Mouse (Mus musculus) lung, embryonic 14.5 days (tissue): ENCODE results near the gene Wwox. TPM values are rescaled to one million over a fixed set of nuclear protein-coding genes. Genes with fewer than 3 reads are reported as not detected.
"Not testable (repeated sequence)": the region's sequence is repeated elsewhere in the genome, so short reads cannot be mapped to it uniquely, and the experiment has no call there.

Experiments used
- ATAC-seq: fragments of 200-750 bp; cut with Nextera tagmentation; 2 replicates; pipeline ENCODE4 v1.8.0; 2017; ENCODE audit warnings: mild to moderate bottlenecking, moderate TSS enrichment, moderate library complexity; ENCODE audit not compliant: insufficient read depth
- DNase-seq: peaks from one replicate; pipeline ENCODE4 v3.0.0-alpha.2; 2015
- H3K27ac ChIP-seq: fragments of 300-500 bp; sonication (generic); 2 replicates; pipeline ENCODE4 v1.5.1; 2014; ENCODE audit warnings: low read depth, mild to moderate bottlenecking, moderate library complexity
- H3K27me3 ChIP-seq: fragments of 300-500 bp; sonication (generic); 2 replicates; pipeline ENCODE4 v1.6.1; 2014; ENCODE audit warnings: low read length, control low read depth; ENCODE audit not compliant: insufficient read depth
- H3K36me3 ChIP-seq: fragments of 300-500 bp; sonication (generic); 2 replicates; pipeline ENCODE4 v1.6.1; 2014; ENCODE audit warnings: control low read depth; ENCODE audit not compliant: insufficient read depth
- H3K4me1 ChIP-seq: fragments of 300-500 bp; sonication (generic); 2 replicates; pipeline ENCODE4 v1.6.1; 2014; ENCODE audit warnings: antibody characterized with exemption, control low read depth; ENCODE audit not compliant: insufficient read depth
- H3K4me2 ChIP-seq: fragments of 300-500 bp; sonication (generic); 2 replicates; pipeline ENCODE4 v1.6.1; 2014; ENCODE audit warnings: mild to moderate bottlenecking
- H3K4me3 ChIP-seq: fragments of 300-500 bp; sonication (generic); 2 replicates; pipeline ENCODE4 v1.5.1; 2014; ENCODE audit warnings: low read depth, low read length
- H3K9ac ChIP-seq: fragments of 300-500 bp; sonication (generic); 2 replicates; pipeline ENCODE4 v1.6.1; 2014
- H3K9me3 ChIP-seq: fragments of 300-500 bp; sonication (generic); 2 replicates; pipeline ENCODE4 v1.6.1; 2016; ENCODE audit warnings: low read depth, low read length, control low read depth
- CTCF ChIP-seq: IDR thresholded peaks from 2 replicates; pipeline ENCODE4 v1.5.1; 2016; ENCODE audit warnings: antibody characterized with exemption, low read depth
- WGBS: fragments of 180-500 bp; shearing (Covaris S2); extraction: QIAGEN DNeasy Blood & Tissue Kit; methylation state at CpG from one replicate; pipeline ENCODE4 v1.1.7; 2014; 5-methylcytosine and 5-hydroxymethylcytosine counted together
- polyA plus RNA-seq: library from polyadenylated mRNA; unstranded; fragments of >200 nt; fragmentation: Nextera tagmentation; extraction: Ambion mirVana; gene quantifications from 2 replicates; pipeline ENCODE4 v1.2.1, GENCODE M21; 2014

The Wwox gene
- polyA plus RNA-seq, 1 experiment from 2014 or later: 16.1 TPM

DNA sequence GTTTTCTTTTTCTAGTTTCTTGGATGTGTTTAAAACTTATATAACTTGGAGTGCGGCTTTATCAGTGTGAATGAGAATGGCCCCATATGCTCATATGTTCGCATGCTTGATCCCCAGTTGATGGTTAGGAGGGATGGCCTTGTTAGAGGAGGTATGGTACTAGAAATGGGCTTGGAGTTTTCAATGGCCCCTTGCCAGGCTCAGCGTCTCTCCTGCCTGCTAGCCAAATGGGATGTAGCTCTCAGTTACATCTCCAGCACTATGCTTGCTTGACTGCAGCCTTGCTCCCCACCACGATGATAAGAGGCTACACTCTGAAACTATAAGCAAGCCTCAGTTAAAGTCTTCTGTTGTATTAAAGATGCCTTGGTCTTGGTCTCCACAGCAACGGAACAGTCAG, 387.5 kb downstream of the Wwox start:
- Histone ChIP-seq H3K4me1 (no peaks in the 10 kb centered on the region), H3K9ac (no peak overlapping the region), H3K4me2 (no peak overlapping the region), H3K27ac (no peak overlapping the region), H3K36me3 (no peaks in the 10 kb centered on the region), H3K9me3 (no peaks in the 10 kb centered on the region), H3K27me3 (no peaks in the 10 kb centered on the region), H3K4me3 (no peak overlapping the region)
- no peak for DNase-seq
- no peak for TF ChIP-seq CTCF
- WGBS: 79% methylated on average over 5 of the region's 5 CpGs
- no peak for ATAC-seq

- not testable (repeated sequence) for DNase-seq, H3K4me1 ChIP-seq, ATAC-seq, H3K4me2 ChIP-seq, H3K9me3 ChIP-seq, H3K36me3 ChIP-seq, H3K9ac ChIP-seq, H3K27ac ChIP-seq, H3K4me3 ChIP-seq, H3K27me3 ChIP-seq
- 73% methylated on average over 1 of the region's 1 CpGs for WGBS
These were observed 388.4 kb downstream of the Wwox start for GRCm38 (mm10) chr8:114827810-114828209.

DNA sequence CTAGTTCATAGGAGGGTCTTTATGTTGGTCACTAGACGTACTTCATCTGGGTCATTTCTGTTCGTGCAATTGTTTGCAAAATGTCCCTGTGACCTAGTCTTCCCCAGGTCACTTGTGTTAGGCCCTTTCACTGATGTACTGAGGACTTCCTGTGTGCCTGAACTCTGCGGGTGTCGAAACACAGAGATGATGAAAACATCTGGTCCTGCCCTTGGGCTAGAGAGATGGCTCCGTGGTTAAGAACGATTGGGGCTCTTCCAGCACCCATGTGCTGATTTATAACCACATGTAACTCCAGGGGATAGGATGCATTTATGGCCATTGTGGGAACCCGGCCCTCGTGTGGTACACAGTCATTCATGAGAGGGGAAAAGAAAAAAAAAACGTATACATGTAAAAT, 392.1 kb downstream of the Wwox start:
- no peak for TF ChIP-seq CTCF
- no peak for ATAC-seq
- Histone ChIP-seq H3K4me2 (no peak overlapping the region), H3K9ac (no peak overlapping the region), H3K27me3 (no peaks in the 10 kb centered on the region), H3K27ac (no peak overlapping the region), H3K36me3 (no peaks in the 10 kb centered on the region), H3K4me1 (no peaks in the 10 kb centered on the region), H3K9me3 (no peaks in the 10 kb centered on the region), H3K4me3 (no peak overlapping the region)
- WGBS: 55% methylated on average over 9 of the region's 9 CpGs
- DNase-seq: no peak

- Histone ChIP-seq H3K4me3 (no peak overlapping the region), H3K9ac (no peak overlapping the region), H3K36me3 (no peaks in the 10 kb centered on the region), H3K27me3 (no peaks in the 10 kb centered on the region), H3K27ac (no peak overlapping the region), H3K9me3 (no peaks in the 10 kb centered on the region), H3K4me1 (no peaks in the 10 kb centered on the region), H3K4me2 (no peak overlapping the region)
- peak; percentile 19 for DNase-seq
- WGBS: 53% methylated on average over 8 of the region's 8 CpGs
- TF ChIP-seq CTCF: no peak
- ATAC-seq: no peak
These were observed 392.9 kb downstream of the Wwox start for GRCm38 (mm10) chr8:114832251-114832774.

GRCm38 (mm10) chr8:114834730-114835129, 395.3 kb downstream of the Wwox start:
- Histone ChIP-seq H3K9ac (no peak overlapping the region), H3K4me3 (no peak overlapping the region), H3K36me3 (no peaks in the 10 kb centered on the region), H3K27me3 (no peaks in the 10 kb centered on the region), H3K4me1 (no peaks in the 10 kb centered on the region), H3K4me2 (no peak overlapping the region), H3K27ac (no peak overlapping the region), H3K9me3 (no peaks in the 10 kb centered on the region)
- TF ChIP-seq CTCF: no peak
- ATAC-seq (no peak), DNase-seq (no peak)
- WGBS: 80% methylated on average over 15 of the region's 15 CpGs

DNA sequence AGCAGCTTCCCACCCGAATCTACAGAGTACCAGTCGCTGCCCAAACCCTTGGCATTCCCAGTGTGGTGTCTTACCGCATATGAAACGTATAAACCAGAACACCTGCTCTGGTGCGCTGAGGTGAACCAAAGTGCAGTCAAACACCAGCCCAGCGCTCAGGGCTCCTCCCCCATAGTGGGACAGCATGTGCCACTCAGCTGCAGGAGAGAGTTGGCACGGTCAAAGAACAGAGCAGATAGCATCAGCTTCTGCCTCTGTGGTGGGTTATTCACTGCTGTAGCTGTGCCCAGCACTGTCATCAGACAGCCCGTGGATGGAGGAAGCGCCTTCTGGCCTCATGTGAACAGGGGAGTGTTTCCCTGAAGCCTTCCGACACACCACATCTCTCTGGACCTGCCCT, 400.5 kb downstream of the Wwox start:
- Histone ChIP-seq H3K4me1 (no peaks in the 10 kb centered on the region), H3K27ac (no peak overlapping the region), H3K27me3 (no peaks in the 10 kb centered on the region), H3K9me3 (no peaks in the 10 kb centered on the region), H3K36me3 (no peaks in the 10 kb centered on the region), H3K9ac (no peak overlapping the region), H3K4me2 (no peak overlapping the region), H3K4me3 (no peak overlapping the region)
- TF ChIP-seq CTCF: no peak
- DNase-seq (no peak), ATAC-seq (no peak)
- 90% methylated on average over 10 of the region's 10 CpGs for WGBS

DNA sequence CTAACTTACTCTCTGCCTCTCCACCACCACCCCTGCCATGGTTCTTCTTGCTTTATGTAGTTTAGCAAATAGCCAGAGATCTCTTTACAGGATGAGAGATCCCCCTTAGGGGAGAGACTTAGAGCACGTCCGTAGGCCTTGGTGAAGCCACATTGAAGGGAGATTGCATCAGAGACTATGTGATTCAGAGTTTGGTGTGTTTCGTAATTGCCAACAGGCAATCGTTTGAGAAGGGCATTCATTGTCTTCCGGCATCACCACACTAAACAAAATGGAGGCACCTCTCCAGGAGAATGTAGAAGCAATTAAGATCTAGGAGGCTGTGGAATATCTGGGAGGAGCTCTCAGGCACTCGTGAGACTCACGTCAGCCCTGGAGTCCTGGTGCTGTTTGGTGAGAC, 408.2 kb downstream of the Wwox start:
- no peak overlapping the region for H3K4me2 ChIP-seq
- H3K9me3 ChIP-seq: no peaks in the 10 kb centered on the region
- no peaks in the 10 kb centered on the region for H3K36me3 ChIP-seq
- no peak for ATAC-seq
- H3K4me1 ChIP-seq: no peaks in the 10 kb centered on the region
- TF ChIP-seq CTCF: no peak
- no peak for DNase-seq
- WGBS: 86% methylated on average over 7 of the region's 7 CpGs
- H3K27ac ChIP-seq: no peak overlapping the region
- H3K4me3 ChIP-seq: no peak overlapping the region
- no peaks in the 10 kb centered on the region for H3K27me3 ChIP-seq
- H3K9ac ChIP-seq: no peak overlapping the region

- 65% methylated on average over 9 of the region's 9 CpGs for WGBS
- Histone ChIP-seq H3K4me2 (no peak overlapping the region), H3K9me3 (no peaks in the 10 kb centered on the region), H3K9ac (no peak overlapping the region), H3K36me3 (no peaks in the 10 kb centered on the region), H3K4me3 (no peak overlapping the region), H3K27me3 (no peaks in the 10 kb centered on the region), H3K27ac (no peak overlapping the region), H3K4me1 (no peaks in the 10 kb centered on the region)
- ATAC-seq (no peak), DNase-seq (no peak)
- TF ChIP-seq CTCF: no peak
These were observed 410.0 kb downstream of the Wwox start for GRCm38 (mm10) chr8:114849461-114849860.
